Mouse (Mus musculus): ENCODE results near the gene Foxp1. TPM values are rescaled to one million over a fixed set of nuclear protein-coding genes. Genes with fewer than 3 reads are reported as not detected.

Gene Foxp1
- total and polyA plus RNA-seq, 3 experiments: 16.1 to 42.0 TPM; not detected in 1

- no peak overlapping the region for H3K4me3 ChIP-seq (ENCODE audit: control insufficient read depth in 1 of 2, insufficient read depth in 1 of 2, low read depth in 2 of 2, low read length in 2 of 2)
- peaks cover 0 to 34% of the 10 kb centered on the region in 2 experiments; a peak in 2 of 4 replicates for H3K36me3 ChIP-seq (ENCODE audit: control insufficient read depth in 1 of 2, insufficient read depth in 2 of 2, low read length in 2 of 2)
- H3K9ac ChIP-seq (ENCODE audit: control insufficient read depth, low read depth, low read length, poor library complexity, severe bottlenecking): no peak overlapping the region
- no peak overlapping the region for H3K27ac ChIP-seq (ENCODE audit: control insufficient read depth, low read depth, low read length)
- no peaks in the 10 kb centered on the region for H3K27me3 ChIP-seq (ENCODE audit: control insufficient read depth in 1 of 2, insufficient read depth in 2 of 2, low read length in 2 of 2)
- no peak for TF ChIP-seq MYB (IDR thresholded peaks at IDR 0.05; ENCODE audit: low read depth, low read length)
- no peak for TF ChIP-seq CHD2 (IDR thresholded peaks at IDR 0.05; ENCODE audit: low read length)
- TF ChIP-seq BHLHE40 (IDR thresholded peaks at IDR 0.05; ENCODE audit: borderline replicate concordance, low read depth, low read length): no peak
- TF ChIP-seq TCF12 (IDR thresholded peaks at IDR 0.05; ENCODE audit: low read depth, low read length): no peak
- TF ChIP-seq MAZ (IDR thresholded peaks at IDR 0.05; ENCODE audit: low read depth, low read length): no peak
- no peak for TF ChIP-seq RAD21 (IDR thresholded peaks at IDR 0.05; ENCODE audit: low read depth, low read length)
- no peak for TF ChIP-seq EP300 (IDR thresholded peaks at IDR 0.05; ENCODE audit: low read depth in 1 of 2, low read length in 2 of 2)
- TF ChIP-seq NELFE (IDR thresholded peaks at IDR 0.05; ENCODE audit: low read depth, low read length): no peak
- no peak for TF ChIP-seq USF2 (IDR thresholded peaks at IDR 0.05; ENCODE audit: borderline replicate concordance in 1 of 2, insufficient read depth in 1 of 2, low read depth in 1 of 2, low read length in 2 of 2)
- no peak for TF ChIP-seq E2F4 (IDR thresholded peaks at IDR 0.05; ENCODE audit: borderline replicate concordance, low read depth, low read length)
- no peak for TF ChIP-seq RCOR1 (IDR thresholded peaks at IDR 0.05; ENCODE audit: low read depth, low read length)
- H3K9me3 ChIP-seq (replicated peaks; ENCODE audit: insufficient read depth, low read length): no peaks in the 10 kb centered on the region
- H3K4me1 ChIP-seq (ENCODE audit: control insufficient read depth in 1 of 2, insufficient read depth in 2 of 2, low read length in 2 of 2): peaks cover 22 to 29% of the 10 kb centered on the region in 2 experiments
- no peaks in the 10 kb centered on the region for H3K79me2 ChIP-seq (ENCODE audit: control insufficient read depth, insufficient read depth, low read length, poor library complexity)
- DNase-seq (ENCODE audit: low read depth, low spot score): no peak
Measured at GRCm38 (mm10) chr6:99191636-99192137, 330.8 kb downstream of the Foxp1 start.

GRCm38 (mm10) chr6:99191041-99191635 lies 331.4 kb downstream of the Foxp1 start:
- no peaks in the 10 kb centered on the region for H3K27me3 ChIP-seq (ENCODE audit: control insufficient read depth in 1 of 2, insufficient read depth in 2 of 2, low read length in 2 of 2)
- H3K79me2 ChIP-seq (ENCODE audit: control insufficient read depth, insufficient read depth, low read length, poor library complexity): no peaks in the 10 kb centered on the region
- H3K9ac ChIP-seq (ENCODE audit: control insufficient read depth, low read depth, low read length, poor library complexity, severe bottlenecking): no peak overlapping the region
- H3K36me3 ChIP-seq (ENCODE audit: control insufficient read depth in 1 of 2, insufficient read depth in 2 of 2, low read length in 2 of 2): peaks cover 0 to 40% of the 10 kb centered on the region in 2 experiments; a peak in 2 of 4 replicates
- TF ChIP-seq CHD1 (IDR thresholded peaks at IDR 0.05; ENCODE audit: low read depth, low read length): no peak
- TF ChIP-seq USF2 (IDR thresholded peaks at IDR 0.05; ENCODE audit: borderline replicate concordance in 1 of 2, insufficient read depth in 1 of 2, low read depth in 1 of 2, low read length in 2 of 2): no peak
- no peak for TF ChIP-seq POLR2AphosphoS5 (IDR thresholded peaks at IDR 0.05; ENCODE audit: borderline replicate concordance, low read depth, low read length)
- no peak for TF ChIP-seq ZNF384 (IDR thresholded peaks at IDR 0.05; ENCODE audit: low read depth, low read length)
- H3K9me3 ChIP-seq (replicated peaks; ENCODE audit: insufficient read depth, low read length): no peaks in the 10 kb centered on the region
- no peak for DNase-seq (ENCODE audit: low read depth, low spot score)
- H3K4me1 ChIP-seq (ENCODE audit: control insufficient read depth in 1 of 2, insufficient read depth in 2 of 2, low read length in 2 of 2): peaks cover 23 to 35% of the 10 kb centered on the region in 2 experiments
- H3K27ac ChIP-seq (ENCODE audit: control insufficient read depth, low read depth, low read length): no peak overlapping the region
- no peak overlapping the region for H3K4me3 ChIP-seq (ENCODE audit: control insufficient read depth in 1 of 2, insufficient read depth in 1 of 2, low read depth in 2 of 2, low read length in 2 of 2)

Data from MEL (cell line).